Mouse (Mus musculus): Measurements from ENCODE around the gene Cnga1.

Cnga1 gene

DNA sequence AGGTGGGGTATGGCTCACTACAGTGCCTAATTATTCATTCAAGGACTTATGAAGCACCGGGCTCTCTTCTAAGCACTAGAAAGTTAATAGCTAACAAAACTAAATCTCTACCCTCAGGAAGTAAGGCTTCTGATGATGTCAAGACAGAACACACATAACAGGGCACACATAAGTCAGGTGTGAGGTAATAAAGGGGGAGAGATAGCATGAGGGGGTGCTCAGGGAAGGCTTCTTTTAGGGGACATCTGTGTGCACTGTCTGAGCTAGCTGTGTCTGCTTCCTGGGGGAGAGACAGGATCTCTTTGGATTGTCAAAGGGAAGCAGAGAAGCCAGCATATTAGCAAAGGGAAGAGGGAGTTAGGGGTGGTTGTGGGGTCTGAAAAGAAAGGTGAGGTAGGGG lies at the start of gene Cnga1:
Gene Cnga1, minus strand, starts transcription at position 101 of the 400 bp plus-strand sequence.
- DNase-seq, result no peak

DNA sequence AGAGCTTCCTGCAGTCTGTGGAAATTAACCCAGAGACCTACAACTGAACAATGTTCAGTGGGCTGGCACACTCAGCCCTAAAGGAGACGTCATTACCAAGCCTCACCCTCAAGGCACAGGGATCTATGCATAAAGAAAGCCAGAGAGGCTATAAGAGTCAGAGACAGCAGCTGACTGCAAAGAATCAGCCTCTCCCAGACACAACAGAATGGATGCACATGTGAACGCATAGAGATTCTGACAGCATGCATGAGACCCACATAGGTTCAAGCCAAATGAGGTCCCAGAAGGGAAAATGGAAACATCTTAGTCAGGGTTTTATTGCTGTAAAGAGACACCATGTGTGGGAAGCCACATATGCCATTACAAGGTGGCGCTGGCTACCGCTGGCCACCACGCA lies 46.4 kb upstream of the Cnga1 start:
- no peak for DNase-seq

GRCm38 (mm10) chr5:72689556-72689955 lies 45.5 kb upstream of the Cnga1 start:
- DNase-seq, result no peak

- no peak for DNase-seq
Measured at GRCm38 (mm10) chr5:72681451-72681850, 37.4 kb upstream of the Cnga1 start.

DNA sequence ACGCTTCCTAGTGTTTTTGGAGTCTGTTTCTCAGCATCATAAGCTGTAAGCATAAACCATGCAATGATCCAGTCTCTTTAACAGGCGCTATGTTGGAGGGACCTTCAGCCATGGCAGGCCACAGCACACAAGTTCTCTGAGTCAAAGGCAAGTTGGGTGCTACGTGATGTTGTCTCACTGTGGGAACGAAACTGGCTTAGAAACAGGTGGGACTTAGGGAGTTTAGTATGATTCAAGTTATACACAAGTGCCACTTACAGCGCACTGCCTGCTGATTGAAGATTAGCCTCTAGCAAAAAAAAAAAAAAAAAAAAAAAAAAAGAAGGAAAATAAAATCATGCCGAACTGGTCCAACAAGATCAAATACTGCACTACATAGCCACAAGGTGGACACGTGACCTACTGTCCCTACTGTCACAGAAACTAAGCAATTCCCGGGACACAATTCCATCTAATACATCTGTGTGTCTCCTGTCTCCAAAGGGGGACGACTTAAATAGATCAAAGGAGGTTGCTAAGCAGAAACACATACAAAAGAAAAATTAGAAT lies 31.0 kb upstream of the Cnga1 start:
- DNase-seq, result no peak

GRCm38 (mm10) chr5:72671017-72671699 lies 27.1 kb upstream of the Cnga1 start:
- no peak for DNase-seq

DNA sequence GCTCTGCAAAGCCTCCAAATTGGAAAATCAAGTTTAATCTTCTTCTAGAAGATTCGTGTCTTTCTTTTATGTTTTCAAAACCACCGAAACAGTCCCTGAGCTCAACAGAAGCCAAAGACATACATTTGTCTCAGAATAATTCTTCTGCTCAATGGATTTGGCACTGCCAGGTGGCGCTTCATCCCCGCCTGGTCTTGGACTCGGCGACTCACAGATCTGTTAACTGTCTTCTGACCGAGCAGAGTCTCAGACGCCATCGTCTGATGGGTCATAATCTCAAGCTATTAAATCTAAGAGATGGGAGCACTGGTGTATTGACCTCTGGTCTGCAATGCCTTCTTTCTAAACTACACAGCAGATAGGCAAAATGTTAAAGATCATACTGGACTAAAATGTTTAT lies 24.3 kb upstream of the Cnga1 start:
- no peak for DNase-seq

DNA sequence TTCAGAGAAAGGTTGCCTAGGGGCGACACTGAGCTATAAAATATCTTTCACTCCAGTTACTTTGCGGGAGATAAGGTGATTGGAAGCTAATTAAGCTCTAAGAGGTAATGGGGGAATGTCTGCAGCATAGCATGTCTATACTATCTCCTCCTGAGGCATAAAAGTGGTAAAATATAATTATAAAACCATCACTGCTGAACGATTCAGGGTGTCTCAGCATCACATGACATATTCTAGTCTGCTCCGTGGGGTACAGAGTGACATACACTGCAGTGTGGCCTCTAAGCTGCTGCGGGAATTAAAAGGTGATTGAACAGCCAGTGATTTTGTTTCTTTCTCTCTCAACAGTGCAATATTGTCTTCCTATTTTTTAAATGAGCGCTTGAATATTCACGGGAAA lies 22.4 kb upstream of the Cnga1 start:
- DNase-seq, result no peak

GRCm38 (mm10) chr5:72665281-72665680 lies 21.2 kb upstream of the Cnga1 start:
- DNase-seq, result peak; percentile 49

DNA sequence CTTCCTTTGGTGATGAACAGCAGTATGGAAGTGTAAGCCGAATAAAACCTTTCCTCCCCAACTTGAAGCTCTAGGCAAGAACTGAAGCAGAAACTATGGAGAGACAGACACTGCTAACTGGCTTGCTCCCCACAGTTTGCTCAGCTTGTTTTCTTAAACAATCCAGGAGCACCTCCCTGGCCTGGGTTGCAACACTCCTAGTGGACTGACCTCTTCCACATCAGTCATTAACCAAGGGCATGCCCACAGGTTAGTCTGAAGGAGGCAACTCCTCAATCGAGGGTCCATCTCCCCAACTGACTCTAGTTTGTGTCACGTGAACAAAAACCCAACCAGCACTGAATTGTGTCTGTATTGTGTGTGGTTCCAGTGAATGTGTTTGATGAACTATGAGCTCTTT lies 20.8 kb upstream of the Cnga1 start:
- DNase-seq, result peak; percentile 21

DNA sequence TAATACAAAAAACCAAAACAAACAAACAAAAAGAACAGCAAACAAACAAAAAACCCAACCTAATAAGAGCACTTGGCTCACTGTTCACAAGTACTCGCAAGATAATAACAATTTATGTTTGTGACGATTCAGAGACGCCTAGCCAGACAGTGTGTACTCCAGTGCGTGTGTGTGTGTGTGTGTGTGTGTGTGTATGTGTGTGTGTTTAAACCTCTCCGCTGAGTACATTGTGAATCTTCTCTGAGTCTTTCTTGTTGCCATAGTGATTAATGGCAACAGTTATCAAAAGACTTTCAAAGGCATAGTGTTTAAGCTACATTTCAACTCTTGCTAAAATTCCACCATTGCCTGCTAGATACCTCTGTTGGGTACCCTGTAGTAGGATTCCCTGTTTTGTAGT lies 20.1 kb upstream of the Cnga1 start:
- no peak for DNase-seq

DNA sequence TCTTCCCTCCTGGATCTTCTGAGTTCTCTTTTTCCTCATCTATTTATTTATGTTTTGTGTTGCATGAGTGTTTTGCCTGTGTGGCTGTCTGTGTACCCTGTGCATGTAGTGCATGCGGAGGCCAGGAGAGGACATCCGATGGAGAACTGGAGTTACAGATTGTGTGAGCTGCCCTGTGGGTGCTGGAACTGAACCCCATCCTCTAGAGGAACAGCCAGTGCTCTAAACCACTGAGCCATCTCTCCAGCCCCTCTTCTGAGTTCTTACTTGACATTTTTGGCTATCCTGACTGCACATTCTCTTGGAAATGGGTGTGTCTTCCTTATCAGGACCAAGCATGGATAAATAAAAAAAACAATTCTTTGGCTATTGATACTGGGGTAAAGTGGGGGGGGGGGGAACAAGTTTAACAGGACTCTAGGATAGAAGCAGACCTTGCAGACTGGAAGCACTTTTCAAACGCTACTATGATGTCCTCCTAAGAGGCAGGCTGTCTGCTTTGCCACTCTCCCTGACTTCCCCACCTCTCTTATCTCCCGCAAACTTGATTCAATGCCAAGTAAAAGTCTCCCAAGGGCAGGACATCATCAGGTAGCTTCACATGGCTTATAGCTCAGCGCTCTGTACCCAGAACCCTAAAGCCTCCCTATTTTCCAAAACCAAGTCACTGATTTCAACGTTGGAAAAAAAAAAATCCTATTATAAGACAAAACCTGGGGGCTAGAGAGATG lies 17.1 kb upstream of the Cnga1 start:
- no peak for DNase-seq

- no peak for DNase-seq
Measured at GRCm38 (mm10) chr5:72658375-72658774, 14.3 kb upstream of the Cnga1 start.

- DNase-seq, result no peak
Measured at GRCm38 (mm10) chr5:72656270-72656791, 12.3 kb upstream of the Cnga1 start.

DNA sequence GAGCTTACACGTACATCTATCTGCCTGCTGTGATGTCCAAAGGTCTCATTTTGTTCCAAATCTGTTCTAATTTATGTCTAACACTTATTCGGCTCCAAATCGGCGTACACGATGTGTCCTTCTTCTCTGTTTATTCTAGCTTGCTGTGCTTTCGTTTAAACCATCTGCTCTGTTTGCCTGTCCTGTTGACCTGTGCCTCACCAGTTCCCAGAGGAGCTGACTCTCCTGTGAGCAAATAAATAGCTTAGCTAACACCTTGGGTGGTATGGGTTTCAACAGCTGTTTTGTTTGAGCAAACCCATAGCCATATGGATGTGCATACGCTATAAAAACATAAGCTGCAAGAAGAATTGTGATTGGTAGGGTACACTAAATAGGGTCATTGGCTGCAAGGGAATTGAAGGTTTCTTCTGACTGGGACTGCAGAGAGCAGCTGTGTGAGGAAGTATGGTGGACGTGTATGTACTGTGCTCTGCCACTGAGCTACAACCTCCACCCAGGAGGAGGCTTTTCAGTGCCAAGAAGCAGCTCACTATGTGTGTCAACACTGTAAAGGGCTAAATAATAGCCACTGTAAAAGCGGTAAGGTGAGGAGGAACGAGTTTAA lies 9.1 kb upstream of the Cnga1 start:
- DNase-seq, result no peak

DNA sequence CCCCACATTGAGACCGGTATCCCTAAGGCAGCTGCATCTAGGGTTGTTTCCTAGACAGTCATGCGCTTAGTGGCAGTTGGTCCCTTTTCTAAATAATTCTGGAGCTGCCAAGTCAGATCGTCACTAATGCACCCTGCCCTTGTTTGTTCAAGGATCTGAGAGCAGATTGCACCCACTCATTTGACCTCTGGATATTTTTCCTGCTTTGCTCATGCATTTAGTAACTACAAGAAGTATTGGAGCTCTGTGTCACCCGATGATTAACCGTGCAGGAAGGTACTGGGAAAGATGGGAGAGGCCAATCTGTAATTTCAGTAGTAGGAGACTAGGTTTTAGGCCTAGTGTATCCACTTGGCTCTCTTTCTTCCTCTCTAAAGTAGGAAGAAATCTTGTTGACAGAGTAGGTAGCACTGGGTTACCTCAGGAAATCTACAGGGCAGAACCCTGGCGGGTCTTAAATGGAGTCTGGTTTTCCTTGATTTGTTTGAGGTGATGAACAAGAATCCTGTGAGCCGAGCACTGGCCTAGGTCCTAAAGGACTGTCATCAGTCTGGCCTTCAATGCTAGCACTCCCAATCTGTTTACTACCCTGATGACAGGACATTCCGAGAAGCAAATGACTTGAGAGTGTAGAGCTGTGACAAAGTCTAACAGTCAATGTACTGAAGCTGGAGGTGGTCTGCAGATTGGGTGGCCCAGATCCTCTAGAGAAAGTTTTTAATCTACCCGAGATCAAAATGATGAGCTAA lies 5.1 kb upstream of the Cnga1 start:
- DNase-seq, result no peak

DNA sequence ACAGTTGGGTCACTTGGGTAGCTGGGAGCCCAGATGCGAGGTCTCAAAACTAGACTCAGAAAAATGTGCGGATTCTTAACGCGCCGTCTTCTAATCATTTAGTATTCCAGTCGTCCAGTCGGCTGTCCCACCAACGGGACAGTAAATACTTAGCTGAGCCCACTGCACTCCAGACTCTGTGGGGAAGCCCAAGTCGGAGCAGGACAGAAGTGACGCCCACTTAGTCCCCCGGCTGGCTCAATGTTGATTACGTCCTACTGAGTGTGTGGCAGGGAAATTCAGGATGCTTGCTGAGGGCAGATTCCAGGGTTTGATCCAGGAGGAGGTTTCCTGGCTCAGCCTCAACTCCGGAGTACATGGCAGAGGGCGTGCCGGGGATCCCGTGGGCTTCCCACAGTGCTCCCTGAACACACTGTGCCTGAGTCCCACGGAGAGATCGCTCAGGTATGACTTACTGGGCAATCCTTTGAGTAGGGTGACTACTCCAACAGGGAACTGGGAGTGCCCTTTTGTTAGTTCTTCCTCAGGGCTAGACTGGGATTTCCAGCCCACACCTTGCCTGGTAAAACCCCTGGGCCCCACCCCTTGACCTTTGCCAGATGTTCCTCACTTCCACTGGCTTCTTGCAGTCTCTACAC lies 4.0 kb upstream of the Cnga1 start:
- DNase-seq, result no peak

DNA sequence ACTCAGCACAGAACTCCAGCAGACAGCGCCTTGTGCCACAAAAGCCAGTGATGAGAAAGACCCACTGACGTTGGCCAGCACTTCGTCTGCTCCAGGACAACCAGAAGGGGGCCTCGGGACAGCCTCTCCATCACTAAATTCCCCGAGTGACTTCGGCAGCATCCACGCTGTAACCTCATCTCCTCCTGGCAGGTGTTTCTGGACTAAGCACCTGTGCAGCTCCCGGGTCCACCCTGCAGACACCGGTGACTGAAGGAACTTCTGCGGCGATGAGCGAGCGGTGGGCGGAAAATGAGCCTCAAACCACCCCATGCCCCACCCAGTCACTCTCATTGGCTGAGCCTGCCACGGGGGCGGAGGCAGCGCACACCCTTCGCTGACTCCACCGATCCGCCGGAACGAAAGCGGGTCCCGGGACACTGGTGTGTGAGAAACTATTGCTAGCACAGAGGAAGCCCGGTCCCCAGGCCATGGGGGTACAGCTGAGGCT lies 3.4 kb upstream of the Cnga1 start, which contains the start of gene Nipal1:
Gene Nipal1, plus strand, starts transcription at position 378 of the 490 bp plus-strand sequence.
- DNase-seq, result peak; percentile 78

DNA sequence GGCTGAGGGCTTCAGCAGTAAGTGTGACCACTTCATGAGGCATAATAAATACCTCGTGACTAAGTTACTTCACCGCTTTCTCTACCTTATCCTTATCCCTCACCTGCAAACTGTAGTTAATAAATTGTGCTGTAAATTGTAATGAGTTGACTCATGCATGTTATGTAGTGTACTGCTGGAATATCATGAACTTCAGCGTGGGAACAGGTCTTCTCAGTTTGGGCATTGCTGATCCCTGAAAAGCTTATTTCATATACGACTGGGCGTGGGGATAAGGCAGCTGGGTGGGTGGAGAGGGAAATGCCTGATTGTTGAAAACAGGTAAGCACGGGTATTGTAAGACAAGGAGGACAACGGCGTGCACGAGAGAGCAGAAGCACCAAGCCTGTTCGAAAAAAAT lies 2.9 kb upstream of the Cnga1 start:
- DNase-seq, result no peak

DNA sequence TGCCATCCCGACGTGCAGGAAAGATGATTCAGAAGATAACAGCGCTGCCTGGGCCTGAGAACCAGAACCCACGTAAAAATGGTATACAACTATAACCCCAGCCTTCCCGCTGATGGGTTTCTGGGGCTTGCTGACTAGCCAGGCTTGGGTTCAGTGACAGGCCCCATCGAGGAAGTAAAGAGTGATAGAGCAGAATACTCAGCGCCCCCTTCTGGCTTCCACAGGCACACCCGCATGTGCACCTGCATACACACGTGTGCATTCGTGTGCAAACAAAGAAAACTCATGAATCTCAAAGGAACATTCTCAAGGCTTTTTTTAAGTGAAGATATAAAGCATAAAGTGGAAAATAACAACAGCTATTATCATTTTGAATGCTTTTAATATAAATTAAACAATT lies 2.1 kb upstream of the Cnga1 start:
- DNase-seq, result no peak

DNA sequence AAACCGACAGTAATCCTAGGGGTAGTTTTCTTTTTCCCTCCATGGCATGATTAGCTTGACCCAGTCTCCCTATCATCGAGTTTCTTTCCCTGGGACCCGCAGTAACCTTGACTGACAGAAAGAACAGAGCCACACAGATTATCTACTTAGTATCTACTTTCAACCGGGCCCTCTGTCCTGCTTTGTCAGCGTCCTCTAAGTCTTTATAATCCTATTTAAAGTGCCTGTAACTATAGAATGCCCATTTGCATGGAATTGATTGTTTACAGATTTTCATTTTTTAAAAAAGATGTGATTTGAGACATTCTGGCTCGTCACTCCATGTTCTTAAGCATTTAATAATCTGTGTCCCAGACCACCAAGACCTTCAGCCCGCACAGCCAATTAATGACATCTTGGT lies 420 bp downstream of the Cnga1 start:
- no peak for DNase-seq

- no peak for DNase-seq
Measured at GRCm38 (mm10) chr5:72640072-72640471, 4.0 kb downstream of the Cnga1 start.

Data from liver (tissue).